Mouse (Mus musculus): ENCODE results near the gene Kmo.

- no peak for TF ChIP-seq CTCF (IDR thresholded peaks at IDR 0.05; ENCODE audit: control insufficient read depth, insufficient read depth, low read length)
- no peak for TF ChIP-seq POLR2A (IDR thresholded peaks at IDR 0.05; ENCODE audit: borderline replicate concordance, control insufficient read depth, low read depth, low read length)
Observed at GRCm38 (mm10) chr1:175619814-175620431, at the start of gene Kmo.
